Mouse (Mus musculus) brown adipose tissue, adult 24 weeks (tissue): ENCODE data around the gene Nphp1. TPM values are rescaled to one million over a fixed set of nuclear protein-coding genes. Genes with fewer than 3 reads are reported as not detected.

ENCODE experiments used
- H3K27ac ChIP-seq: fragments of 200-500 bp; replicated peaks from 2 replicates; pipeline ENCODE4 v1.5.1; 2012; ENCODE audit warnings: low read depth, mild to moderate bottlenecking, low read length
- H3K4me1 ChIP-seq: fragments of 200-500 bp; 2 replicates; pipeline ENCODE4 v1.6.1; 2012; ENCODE audit warnings: low read length, mixed read lengths; ENCODE audit not compliant: control insufficient read depth, insufficient read depth, insufficient read length
- H3K4me3 ChIP-seq: fragments of 200-500 bp; 2 replicates; pipeline ENCODE4 v1.5.1; 2012; ENCODE audit warnings: low read depth, mild to moderate bottlenecking, low read length, moderate library complexity; ENCODE audit not compliant: insufficient read depth
- polyA plus RNA-seq: library from polyadenylated mRNA; stranded (reverse); fragments of >200 nt; gene quantifications from 2 replicates; pipeline ENCODE4 v1.2.4, GENCODE M21; 2012; ENCODE audit not compliant: missing spikeins, insufficient read depth, insufficient read length

Nphp1 gene
- polyA plus RNA-seq, 1 experiment: 28.2 TPM

GRCm38 (mm10) chr2:127729671-127730070 is 59.0 kb downstream of the Nphp1 start, which contains the start of gene Mall:
TSS of gene Mall (minus strand) at chr2:127729932.
- peak within 1 kb of the TSS; percentile 61 for H3K4me3 ChIP-seq
- peaks cover 15% of the 10 kb centered on the region for H3K4me1 ChIP-seq
- peak within 1 kb of the TSS; percentile 83 for H3K27ac ChIP-seq

DNA sequence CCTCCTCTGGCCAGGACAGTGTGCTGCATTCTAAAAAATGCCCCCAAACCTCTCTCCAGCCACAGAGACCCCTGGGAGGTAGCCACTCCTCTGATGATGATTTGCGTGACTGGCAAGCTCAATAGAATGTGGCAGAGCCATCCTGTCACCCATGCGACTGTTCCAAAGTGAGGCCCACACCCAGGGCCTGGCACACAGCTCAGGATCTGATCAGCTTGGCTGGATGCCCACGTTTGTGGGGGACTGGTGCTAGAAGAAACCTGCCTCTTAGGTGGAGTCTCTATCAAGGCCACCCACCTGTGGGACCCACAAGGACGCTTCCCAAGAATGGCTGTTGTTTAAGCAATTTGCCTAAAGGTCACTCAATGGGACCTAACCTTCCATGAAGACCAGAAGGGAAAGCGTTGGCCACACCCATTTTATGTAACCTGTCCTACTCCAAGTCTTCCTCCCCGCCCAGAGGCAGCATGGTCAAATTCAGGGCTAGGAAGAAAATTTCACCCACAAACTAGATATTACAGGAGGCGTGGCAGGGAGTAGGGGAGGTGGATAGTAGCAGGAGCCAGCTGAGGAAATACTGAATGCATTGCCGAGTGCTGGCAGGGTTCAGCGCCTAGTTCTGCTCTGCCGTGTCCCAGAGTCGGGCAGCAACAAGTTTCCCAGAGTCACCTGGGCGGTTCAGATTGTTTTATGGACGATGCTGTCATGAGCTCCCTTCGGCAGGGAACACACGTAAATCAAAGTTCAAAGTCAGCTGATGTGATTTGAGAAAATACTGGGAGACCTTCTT is 59.8 kb downstream of the Nphp1 start:
- H3K4me1 ChIP-seq: peaks cover 18% of the 10 kb centered on the region
- H3K4me3 ChIP-seq: peak overlapping the region; percentile 61
- H3K27ac ChIP-seq: peak overlapping the region; percentile 83

GRCm38 (mm10) chr2:127728146-127728545 is 60.6 kb downstream of the Nphp1 start:
- peak overlapping the region; percentile 61 for H3K4me3 ChIP-seq
- peak overlapping the region; percentile 83 for H3K27ac ChIP-seq
- H3K4me1 ChIP-seq: peaks cover 22% of the 10 kb centered on the region

GRCm38 (mm10) chr2:127723193-127723592 is 65.5 kb downstream of the Nphp1 start:
- Histone ChIP-seq H3K4me1 (peaks cover 18% of the 10 kb centered on the region), H3K27ac (peak overlapping the region; percentile 70), H3K4me3 (no peak overlapping the region)

- Histone ChIP-seq H3K4me3 (no peak overlapping the region), H3K27ac (peak overlapping the region; percentile 32), H3K4me1 (peaks cover 15% of the 10 kb centered on the region)
Measured at GRCm38 (mm10) chr2:127722176-127722892, 66.4 kb downstream of the Nphp1 start.

DNA sequence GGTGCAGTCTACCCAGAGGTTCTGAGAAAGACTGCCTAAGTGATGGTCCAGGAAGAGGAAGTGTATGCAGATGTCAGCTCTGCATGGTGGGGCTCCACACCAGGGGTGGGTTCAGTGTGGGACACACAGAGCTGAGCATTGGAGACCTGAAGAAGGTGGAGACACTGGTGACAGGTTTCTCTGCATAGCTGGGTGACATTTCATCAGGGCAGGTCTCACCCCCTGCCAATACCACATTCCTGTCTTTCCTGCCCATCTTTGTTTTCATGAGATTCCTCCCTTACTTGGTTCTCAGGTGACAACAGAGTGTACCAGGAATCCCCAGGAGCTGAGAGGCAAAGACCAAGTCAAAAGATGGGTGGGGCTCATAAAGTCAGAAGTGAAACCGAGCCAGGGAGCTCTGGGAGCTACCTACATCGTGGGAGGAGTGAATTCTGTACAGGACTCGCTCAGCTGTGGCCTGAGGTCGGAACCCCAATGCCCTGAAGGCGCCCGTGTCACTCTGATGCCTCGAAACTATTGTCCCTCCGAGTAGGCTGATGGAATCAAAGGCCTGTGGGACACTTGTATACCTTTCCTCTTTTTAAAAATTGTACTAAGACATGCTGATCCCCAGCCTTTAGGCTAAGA is 69.7 kb downstream of the Nphp1 start:
- Histone ChIP-seq H3K4me1 (peaks cover 9% of the 10 kb centered on the region; the same call in 1 of the 2 replicates), H3K27ac (no peak overlapping the region), H3K4me3 (no peak overlapping the region)

DNA sequence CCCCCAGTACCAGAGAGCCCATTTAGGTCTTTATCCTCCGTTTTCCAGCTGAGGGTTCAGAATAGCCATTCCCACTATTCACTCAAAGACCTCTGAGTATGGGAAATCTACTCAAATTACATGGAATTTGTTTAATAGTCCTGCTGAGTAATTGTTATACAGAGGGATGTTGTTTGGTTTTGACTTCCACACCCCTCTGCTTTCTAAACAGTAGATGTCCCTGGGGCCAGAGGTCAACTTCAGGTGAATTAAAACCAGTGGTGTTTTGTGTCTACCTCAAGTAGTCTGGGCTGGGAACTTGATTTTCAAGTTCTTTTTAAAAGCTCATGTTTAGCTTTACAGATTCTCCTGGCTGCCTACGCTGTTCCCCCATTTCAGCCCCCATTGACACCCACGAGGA is 74.0 kb downstream of the Nphp1 start:
- H3K4me1 ChIP-seq: no peaks in the 10 kb centered on the region
- H3K27ac ChIP-seq: no peak overlapping the region
- no peak overlapping the region for H3K4me3 ChIP-seq

DNA sequence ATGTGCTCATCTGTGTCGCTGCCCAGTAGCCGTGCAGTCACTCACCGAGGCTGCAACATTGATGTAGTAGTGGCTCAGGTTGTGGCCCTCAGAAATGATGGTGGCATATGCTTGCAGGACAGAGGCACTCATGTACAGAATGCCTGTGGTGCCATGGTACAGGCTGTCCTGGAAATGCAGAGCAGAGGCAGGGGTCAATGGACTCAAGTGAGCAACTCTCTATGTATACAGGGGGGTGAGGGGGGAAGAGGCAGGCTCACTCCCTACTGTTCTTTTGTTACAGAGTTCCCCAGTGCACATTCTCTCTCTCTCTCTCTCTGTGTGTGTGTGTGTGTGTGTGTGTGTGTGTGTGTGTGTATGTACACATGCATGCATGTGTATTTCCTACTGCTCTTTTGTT is 79.9 kb downstream of the Nphp1 start:
- Histone ChIP-seq H3K27ac (no peak overlapping the region), H3K4me3 (no peak overlapping the region), H3K4me1 (no peaks in the 10 kb centered on the region)

- no peaks in the 10 kb centered on the region for H3K4me1 ChIP-seq
- no peak overlapping the region for H3K27ac ChIP-seq
- H3K4me3 ChIP-seq: no peak overlapping the region
Measured at GRCm38 (mm10) chr2:127708060-127708459, 80.6 kb downstream of the Nphp1 start.

GRCm38 (mm10) chr2:127705267-127705666 is 83.4 kb downstream of the Nphp1 start:
- H3K4me1 ChIP-seq: no peaks in the 10 kb centered on the region
- no peak overlapping the region for H3K4me3 ChIP-seq
- H3K27ac ChIP-seq: no peak overlapping the region

Other genes starting within 250 kb of the Nphp1 start
- gene Prom2, start 247.4 kb downstream of the Nphp1 start, polyA plus RNA-seq: not detected in 2 replicates
- gene Zfp661, start 201.8 kb downstream of the Nphp1 start, polyA plus RNA-seq: 2.1 TPM in 2 replicates
- gene Mrps5, start 201.7 kb downstream of the Nphp1 start, polyA plus RNA-seq: 238 and 284 TPM in 2 replicates
- gene Mal, start 132.2 kb downstream of the Nphp1 start, polyA plus RNA-seq: 1.5 TPM in 2 replicates
- 2.4 and 3.4 TPM in 2 replicates for gene Mall, start 59.0 kb downstream of the Nphp1 start, polyA plus RNA-seq
- gene Mtln, start 3.6 kb upstream of the Nphp1 start, polyA plus RNA-seq: 176 and 191 TPM in 2 replicates
- gene Bub1, start 43.0 kb upstream of the Nphp1 start, polyA plus RNA-seq: not detected in 2 replicates
- gene Acoxl, start 50.0 kb upstream of the Nphp1 start, polyA plus RNA-seq: 0.67 TPM in 1 of 2 replicates, not detected in the other